In the genomic region with DNA sequence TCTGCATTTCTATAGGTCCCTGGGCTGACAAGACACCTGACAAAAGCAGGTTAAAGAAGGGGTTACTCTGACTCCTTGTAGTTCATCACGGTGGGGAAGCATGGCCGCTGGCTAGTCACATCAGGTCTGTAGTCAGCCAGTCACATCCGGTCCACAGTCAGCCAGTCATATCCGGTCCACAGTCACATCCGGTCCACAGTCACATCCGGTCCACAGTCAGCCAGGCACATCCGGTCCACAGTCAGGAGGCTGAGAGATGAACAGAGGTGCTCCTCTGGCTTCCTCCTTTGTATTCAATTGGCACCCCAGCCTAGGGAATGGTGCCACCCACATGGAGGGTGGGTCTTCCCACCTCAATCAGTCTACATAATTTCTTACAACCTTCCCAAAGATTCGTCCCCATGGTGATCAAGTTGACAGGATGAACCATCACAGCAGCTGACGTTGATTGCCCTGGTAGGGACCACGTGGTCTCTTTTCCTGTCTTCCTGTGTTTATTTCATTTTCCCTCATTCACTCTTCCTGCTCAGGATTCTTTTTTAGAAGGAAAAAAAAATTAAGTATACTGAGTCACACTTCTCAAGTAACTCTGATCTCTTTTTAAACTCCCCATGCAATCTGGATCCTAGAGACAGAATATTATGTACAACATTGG, we compare ENCODE assay signal across 12 mouse cellular contexts. TPM values are rescaled to one million over a fixed set of nuclear protein-coding genes. Genes with fewer than 3 reads are reported as not detected.
A peak's percentile ranks its signal among the peaks of the same experiment; 100 is the strongest.
DNase-seq lines count a peak whose midpoint lies in the region; ATAC-seq and TF ChIP-seq lines count a peak whose summit lies in the region.
"Had no signal": no experiment of that assay in that cellular context is flagged by ENCODE, and none has a peak within 500 bp of the region (broad histone marks: within the 10 kb centered on the region; RNA-seq: fewer than 3 reads in every experiment).

Gene Pla2g5, minus strand, starts transcription at position 139 of the 655 bp plus-strand sequence.

- peaks cover 80% of the 10 kb centered on the region for H3K4me1 ChIP-seq in E14TG2a.4 (replicated peaks; ENCODE audit: low read depth, low read length)
- H3K4me1 ChIP-seq: embryonic facial prominence, embryonic 12.5 days had no signal

- peak; percentile 74 for ATAC-seq in megakaryocyte, adult 5-6 weeks (ENCODE audit: poor library complexity, severe bottlenecking)
- ATAC-seq: forebrain, embryonic 16.5 days; lung, postnatal 0 days had no signal

- intact Hi-C loops in left cerebral cortex, postnatal 25 days (cut with DNase I) = no loop called here

- DNase-seq in kidney, postnatal 36 days = peak; percentile 37 to 40
- DNase-seq in kidney, adult 8-10 months = no peak
- DNase-seq in T-cell, adult 2 months (ENCODE audit: low spot score) = peak; percentile 52
- DNase-seq in left cerebral cortex, postnatal 25 days (ENCODE audit: low spot score in 2 of 2) = no peak
- no peak for DNase-seq in right cerebral cortex, adult 2 months (ENCODE audit: low spot score in 2 of 2)
- DNase-seq: cerebellum, postnatal 14 days; liver had no signal

- peaks cover 1% of the 10 kb centered on the region; the same call in 1 of the 2 replicates for H3K36me3 ChIP-seq in E14TG2a.4 (ENCODE audit: insufficient read depth, low read length)
- H3K36me3 ChIP-seq: embryonic facial prominence, embryonic 12.5 days had no signal

- TF ChIP-seq CTCF in E14TG2a.4 (conservative IDR thresholded peaks at IDR 0.05; ENCODE audit: low read length) = no peak

- peak within 1 kb of the TSS; percentile 60 for H3K4me3 ChIP-seq in E14TG2a.4 (replicated peaks; ENCODE audit: low read length)
- H3K4me3 ChIP-seq: embryonic facial prominence, embryonic 12.5 days had no signal

- H3K27me3 ChIP-seq in E14TG2a.4 (ENCODE audit: insufficient read depth, low read length) = no peaks in the 10 kb centered on the region
- H3K27me3 ChIP-seq: embryonic facial prominence, embryonic 12.5 days had no signal

- 0 out of 2 replicates have a peak, but pooled peaks cover 3% of the 10 kb centered on the region for H3K9me3 ChIP-seq in E14TG2a.4 (ENCODE audit: low read length)
- H3K9me3 ChIP-seq: embryonic facial prominence, embryonic 12.5 days had no signal

RNA-seq across cellular contexts. Expression of gene Pla2g5, which starts in this region (rescaled TPM):
- total RNA-seq in megakaryocyte, adult 5-6 weeks (2015) = not detected in 2 replicates
- not detected in 2 replicates for total RNA-seq in megakaryocyte, adult 5-6 weeks (2017)
- 1 to 10 TPM; 7.0 to 7.9 TPM for total RNA-seq in left cerebral cortex, postnatal 25 days (2021)

Comparison
In these comparisons a context has a peak if more than half of its experiments do, and no peak if none do; other contexts are left out.
1. RNA of gene Pla2g5 (total RNA-seq): 7.0 to 7.9 TPM in left cerebral cortex, postnatal 25 days; not detected in megakaryocyte, adult 5-6 weeks; every median in the first group is over 4 times any median in the second.
2. DNase-seq: peak in kidney, postnatal 36 days (2 of 2) and T-cell, adult 2 months (single experiment); none in kidney, adult 8-10 months (0 of 2), left cerebral cortex, postnatal 25 days (0 of 2) and right cerebral cortex, adult 2 months (0 of 2).
3. Peak in ATAC-seq in megakaryocyte, adult 5-6 weeks; RNA of the gene not detected or under 1 TPM.